Mouse (Mus musculus) testis, adult 2 months (tissue): Measurements from ENCODE around the gene Cic. TPM values are rescaled to one million over a fixed set of nuclear protein-coding genes. Genes with fewer than 3 reads are reported as not detected.

ENCODE experiments used
- H3K27ac ChIP-seq: fragments of 200-500 bp; 2 replicates; pipeline ENCODE4 v1.5.1; 2012; ENCODE audit warnings: low read depth, low read length; ENCODE audit not compliant: control insufficient read depth, insufficient read depth
- H3K27me3 ChIP-seq: fragments of 200-500 bp; 2 replicates; pipeline ENCODE4 v1.6.1; 2012; ENCODE audit warnings: mild to moderate bottlenecking, low read length, moderate library complexity; ENCODE audit not compliant: control insufficient read depth, insufficient read depth
- H3K36me3 ChIP-seq: fragments of 200-500 bp; 2 replicates; pipeline ENCODE4 v1.6.1; 2012; ENCODE audit warnings: mild to moderate bottlenecking, low read length; ENCODE audit not compliant: control insufficient read depth, insufficient read depth
- H3K4me1 ChIP-seq: fragments of 200-500 bp; 2 replicates; pipeline ENCODE4 v1.6.1; 2012; ENCODE audit warnings: low read length; ENCODE audit not compliant: control insufficient read depth, insufficient read depth
- H3K4me3 ChIP-seq: fragments of 200-500 bp; 2 replicates; pipeline ENCODE4 v1.5.1; 2012; ENCODE audit warnings: low read depth, mild to moderate bottlenecking, low read length, moderate library complexity, mixed read lengths; ENCODE audit not compliant: control insufficient read depth
- CTCF ChIP-seq: fragments of 200-500 bp; IDR thresholded peaks from 2 replicates; pipeline ENCODE4 v1.5.1; 2012; ENCODE audit warnings: low read depth, mild to moderate bottlenecking, inconsistent platforms, low read length, moderate library complexity; ENCODE audit not compliant: control insufficient read depth, insufficient read depth, insufficient replicate concordance
- POLR2A ChIP-seq: fragments of 200-500 bp; IDR thresholded peaks from 2 replicates; pipeline ENCODE4 v1.6.1; 2012; ENCODE audit warnings: low read depth, mild to moderate bottlenecking, inconsistent platforms, low read length, moderate library complexity; ENCODE audit not compliant: control insufficient read depth
- polyA plus RNA-seq: library from polyadenylated mRNA; depleted of rRNA; stranded (reverse); fragments of >200 nt; gene quantifications from 2 replicates; pipeline ENCODE4 v1.2.3, GENCODE M21; 2012

Cic gene
- polyA plus RNA-seq, 1 experiment, result 41.8 TPM

DNA sequence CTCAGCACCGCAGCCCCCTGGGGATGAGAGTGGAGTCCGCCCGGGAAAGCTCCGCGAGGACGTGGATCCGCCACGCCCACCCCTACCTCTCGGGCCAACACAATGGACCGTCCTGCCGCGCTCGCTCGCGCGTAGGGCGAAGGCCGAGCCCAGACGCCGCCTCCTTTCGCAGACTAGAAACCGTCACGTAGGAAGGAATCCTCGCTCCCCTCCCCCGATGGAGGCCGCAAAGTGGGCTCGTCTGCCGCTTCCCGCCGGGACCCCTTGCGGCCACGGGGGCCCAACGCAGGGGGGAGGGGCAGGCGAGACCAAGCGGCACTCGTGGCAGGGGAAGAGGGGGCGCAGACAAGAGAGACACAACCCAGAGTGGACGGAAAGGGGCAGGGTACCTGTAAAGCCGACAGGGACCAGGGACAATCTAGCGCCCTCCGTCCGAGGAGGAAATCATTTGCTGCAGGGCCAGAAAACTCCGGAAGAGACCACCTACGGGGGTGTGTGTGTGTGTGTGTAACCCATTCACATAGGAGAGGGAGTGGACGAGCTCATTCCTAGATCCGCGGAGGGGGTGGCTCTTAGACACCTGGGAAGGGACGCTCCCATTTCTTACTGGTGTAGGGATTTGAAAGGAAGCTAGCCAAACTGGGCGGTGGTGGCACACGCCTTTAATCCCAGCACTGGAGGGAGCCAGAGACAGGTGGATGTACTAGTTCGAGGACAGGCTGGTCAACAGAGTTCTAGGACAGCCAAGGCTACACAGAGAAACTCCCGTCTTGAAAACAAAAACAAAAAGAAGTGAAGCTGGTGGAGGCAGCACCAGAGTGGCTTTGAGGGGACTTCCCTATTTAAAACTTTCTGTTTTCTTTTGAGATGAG is 30.2 kb downstream of the Cic start, which contains the start of gene Pafah1b3:
Gene Pafah1b3 (minus strand): TSS at position 533 of the 872 bp plus-strand sequence.
- TF ChIP-seq CTCF (peak; percentile 17), POLR2A (peak; percentile 35)
- H3K27me3 ChIP-seq, result no peaks in the 10 kb centered on the region
- no peaks in the 10 kb centered on the region; the same call in 1 of the 2 replicates for H3K36me3 ChIP-seq
- peak within 1 kb of the TSS; percentile 98 for H3K27ac ChIP-seq
- peak within 1 kb of the TSS; percentile 99 for H3K4me3 ChIP-seq
- H3K4me1 ChIP-seq, result peaks cover 21% of the 10 kb centered on the region

GRCm38 (mm10) chr7:25301063-25301462 is 33.6 kb downstream of the Cic start, which contains the start of gene Prr19:
Prr19 (plus strand) TSS chr7:25301411.
- Histone ChIP-seq H3K4me1 (peaks cover 26% of the 10 kb centered on the region), H3K27me3 (no peaks in the 10 kb centered on the region), H3K36me3 (peaks cover 4% of the 10 kb centered on the region; the same call in 1 of the 2 replicates), H3K27ac (peak within 1 kb of the TSS; percentile 90), H3K4me3 (peak within 1 kb of the TSS; percentile 76)
- TF ChIP-seq POLR2A, result peak; percentile 62; the same call in 1 of the 2 replicates
- no peak for TF ChIP-seq CTCF

- Histone ChIP-seq H3K36me3 (peaks cover 4% of the 10 kb centered on the region; the same call in 1 of the 2 replicates), H3K4me3 (peak overlapping the region; percentile 50), H3K27me3 (no peaks in the 10 kb centered on the region), H3K4me1 (peaks cover 22% of the 10 kb centered on the region), H3K27ac (no peak overlapping the region)
- TF ChIP-seq CTCF (no peak), POLR2A (no peak)
These were observed 35.6 kb downstream of the Cic start for GRCm38 (mm10) chr7:25303003-25303684.

- H3K27ac ChIP-seq, result no peak overlapping the region
- TF ChIP-seq POLR2A (no peak), CTCF (no peak)
- H3K27me3 ChIP-seq, result no peaks in the 10 kb centered on the region
- H3K36me3 ChIP-seq, result peaks cover 4% of the 10 kb centered on the region; the same call in 1 of the 2 replicates
- H3K4me3 ChIP-seq, result peak overlapping the region; percentile 50
- peaks cover 20% of the 10 kb centered on the region for H3K4me1 ChIP-seq
These were observed 36.1 kb downstream of the Cic start for GRCm38 (mm10) chr7:25303685-25304006.

DNA sequence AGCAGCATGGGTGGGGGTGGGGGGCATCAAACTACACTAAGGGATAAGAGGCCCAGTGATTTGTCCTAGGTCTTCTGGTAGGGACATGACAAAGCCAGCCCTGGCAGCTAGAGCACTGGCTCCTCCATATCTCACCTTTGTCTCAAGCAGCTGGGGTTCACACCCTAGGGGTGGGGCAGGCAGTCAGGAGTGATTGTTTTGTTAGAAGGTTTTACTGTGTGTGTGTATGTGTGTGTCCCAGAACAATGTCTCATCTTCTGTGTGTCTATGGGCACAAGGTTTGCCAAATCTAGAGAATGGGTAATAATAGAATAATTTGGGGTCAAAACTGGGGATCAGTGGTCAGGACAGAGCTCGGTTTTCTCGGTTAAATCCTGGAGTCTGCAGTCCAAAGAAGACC is 38.0 kb downstream of the Cic start:
- Histone ChIP-seq H3K27ac (peak overlapping the region; percentile 54), H3K27me3 (no peaks in the 10 kb centered on the region), H3K36me3 (peaks cover 4% of the 10 kb centered on the region; the same call in 1 of the 2 replicates), H3K4me3 (peak overlapping the region; percentile 78), H3K4me1 (peaks cover 19% of the 10 kb centered on the region)
- TF ChIP-seq POLR2A (no peak), CTCF (no peak)

DNA sequence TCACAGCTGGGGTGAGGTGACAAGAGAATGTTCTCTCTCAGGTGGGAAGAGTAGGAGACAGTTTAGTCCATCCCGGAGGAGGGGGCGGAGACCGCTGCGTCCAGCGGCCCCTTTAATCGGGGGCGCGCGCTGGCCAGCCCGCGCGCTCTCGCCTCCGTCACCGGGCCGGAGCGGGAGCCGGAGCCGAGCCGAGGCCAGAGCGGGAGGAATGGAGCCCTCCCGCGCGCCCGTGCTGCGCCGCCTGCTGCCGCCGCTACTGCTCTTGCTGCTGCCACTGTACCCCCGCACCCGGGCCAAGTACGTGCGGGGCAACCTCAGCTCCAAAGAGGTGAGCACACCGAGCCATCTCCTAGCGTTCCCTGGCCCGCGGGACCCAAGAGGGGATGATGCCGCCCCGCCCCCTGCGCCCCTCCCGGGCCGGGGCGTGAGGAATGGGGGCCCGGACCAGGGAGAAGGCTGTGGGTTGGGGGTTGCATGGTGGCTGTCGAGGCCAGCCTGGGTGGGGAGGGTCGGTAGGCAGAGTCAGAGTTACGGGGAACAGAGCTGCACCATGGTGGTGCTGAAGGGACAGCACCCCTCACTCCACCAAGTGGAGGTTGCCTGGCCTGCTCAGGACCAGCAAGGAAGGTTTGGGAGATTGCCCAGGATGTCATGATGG is 38.6 kb downstream of the Cic start, which contains the start of gene Tmem145:
Gene Tmem145 (plus strand): TSS at position 151 of the 658 bp plus-strand sequence.
- TF ChIP-seq POLR2A (no peak), CTCF (no peak)
- H3K27ac ChIP-seq, result peak within 1 kb of the TSS; percentile 54
- peaks cover 4% of the 10 kb centered on the region; the same call in 1 of the 2 replicates for H3K36me3 ChIP-seq
- no peaks in the 10 kb centered on the region for H3K27me3 ChIP-seq
- peaks cover 14% of the 10 kb centered on the region for H3K4me1 ChIP-seq
- H3K4me3 ChIP-seq, result peak within 1 kb of the TSS; percentile 78

DNA sequence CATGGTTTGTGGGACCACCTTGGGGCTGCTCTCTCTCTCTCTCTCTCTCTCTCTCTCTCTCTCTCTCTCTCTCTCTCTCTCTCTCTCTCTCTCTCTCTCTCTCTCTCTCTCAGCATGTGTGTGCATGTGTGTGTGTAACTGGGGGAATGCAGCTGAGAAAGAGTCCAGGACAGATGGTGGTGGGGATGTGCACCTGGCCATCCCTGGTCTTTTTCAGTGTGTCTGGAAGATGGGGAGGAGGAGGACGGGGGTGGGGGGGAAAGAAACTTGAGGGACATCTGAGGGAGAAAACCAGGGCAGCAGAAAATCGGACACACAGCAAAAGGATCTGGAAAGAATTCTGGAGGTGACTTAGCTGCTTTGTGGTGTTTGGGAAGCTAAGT is 39.1 kb downstream of the Cic start:
- Histone ChIP-seq H3K27ac (no peak overlapping the region), H3K4me3 (no peak overlapping the region), H3K4me1 (peaks cover 13% of the 10 kb centered on the region), H3K27me3 (no peaks in the 10 kb centered on the region), H3K36me3 (peaks cover 4% of the 10 kb centered on the region; the same call in 1 of the 2 replicates)
- no peak for TF ChIP-seq POLR2A
